Mouse (Mus musculus) small intestine, adult 2 months (tissue): ENCODE measurements at regions not wholly inside any gene's neighbourhood (a gene's known extent, or its start where the extent isn't known, plus 50 kb on each side); places are given as distances from the start of the nearest gene placed in this dataset.

ENCODE experiments used
- CTCF ChIP-seq: fragments of 200-500 bp; IDR thresholded peaks from 2 replicates; pipeline ENCODE4 v1.5.1; 2012; ENCODE audit warnings: low read depth, mild to moderate bottlenecking, control low read depth, inconsistent platforms, low read length, moderate library complexity, mixed read lengths; ENCODE audit not compliant: insufficient replicate concordance, insufficient read length; ENCODE audit errors: extremely low read depth
- POLR2A ChIP-seq: fragments of 200-500 bp; IDR thresholded peaks from 2 replicates; pipeline ENCODE4 v1.6.1; 2012; ENCODE audit warnings: low read depth, mild to moderate bottlenecking, control low read depth, inconsistent platforms, low read length, moderate library complexity

- TF ChIP-seq POLR2A (no peak), CTCF (no peak)
These were observed 126.8 kb upstream of the Bmp4 start for GRCm38 (mm10) chr14:46517258-46517657.
